Mouse (Mus musculus) ES-Bruce4 (cell line): Measurements from ENCODE around the gene 2210011C24Rik.
A peak's percentile ranks its signal among the peaks of the same experiment; 100 is the strongest.

Source experiments
- CTCF ChIP-seq: IDR thresholded peaks from one replicate; pipeline ENCODE4 v1.8.1; 2011; ENCODE audit warnings: low read depth, low read length
- EP300 ChIP-seq: IDR thresholded peaks from 2 replicates; pipeline ENCODE4 v1.6.1; 2011; ENCODE audit warnings: low read depth, low read length; ENCODE audit not compliant: insufficient read depth

GRCm38 (mm10) chr8:84046505-84046904, 34.5 kb upstream of the 2210011C24Rik start:
- TF ChIP-seq CTCF = peak; percentile 26
- TF ChIP-seq EP300 = no peak
